Mouse (Mus musculus): Measurements from ENCODE around the gene Pomc. TPM values are rescaled to one million over a fixed set of nuclear protein-coding genes. Genes with fewer than 3 reads are reported as not detected.
A peak's percentile ranks its signal among the peaks of the same experiment; 100 is the strongest.
"Not testable (repeated sequence)": the region's sequence is repeated elsewhere in the genome, so short reads cannot be mapped to it uniquely, and the experiment has no call there.

The Pomc gene
- polyA plus RNA-seq, 1 experiment from 2014 or later, result 3.1 TPM

DNA sequence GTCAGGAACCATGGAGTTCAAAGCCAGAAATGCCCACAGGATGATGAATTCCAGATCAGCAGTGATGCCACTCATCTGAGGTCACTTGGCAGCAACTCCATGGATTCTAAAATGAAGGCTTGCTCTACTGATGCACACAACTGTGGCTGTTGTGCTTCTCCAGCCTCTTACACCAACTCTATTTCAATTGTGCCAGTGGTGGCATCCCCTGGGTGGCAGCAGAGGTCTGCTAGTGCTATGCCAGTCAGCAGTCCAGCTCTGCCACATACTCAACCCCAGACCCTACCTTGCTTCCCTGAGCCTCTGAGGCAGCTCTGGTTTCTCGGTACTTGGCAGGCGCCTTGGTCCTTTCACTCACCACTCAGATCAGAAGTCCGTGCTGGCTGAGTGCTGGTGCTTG is 25.9 kb upstream of the Pomc start:
- WGBS, result 61% methylated on average over 3 of the region's 3 CpGs
- Histone ChIP-seq H3K9ac (no peak overlapping the region), H3K4me3 (no peak overlapping the region), H3K4me1 (no peaks in the 10 kb centered on the region), H3K27me3 (no peaks in the 10 kb centered on the region), H3K4me2 (no peak overlapping the region), H3K36me3 (no peaks in the 10 kb centered on the region), H3K9me3 (no peaks in the 10 kb centered on the region), H3K27ac (no peak overlapping the region)
- no peak for ATAC-seq (ENCODE audit: borderline replicate concordance, extremely low read depth, low FRiP score, low TSS enrichment)

- not testable (repeated sequence) for H3K27me3 ChIP-seq; H3K36me3 ChIP-seq; H3K27ac ChIP-seq; H3K4me3 ChIP-seq; H3K9me3 ChIP-seq; H3K4me1 ChIP-seq; H3K4me2 ChIP-seq; ATAC-seq (ENCODE audit: borderline replicate concordance, extremely low read depth, low FRiP score, low TSS enrichment); H3K9ac ChIP-seq
- WGBS, result 80% methylated on average over 36 of the region's 47 CpGs
These were observed 24.5 kb upstream of the Pomc start for GRCm38 (mm10) chr12:3930090-3930865.

- no peaks in the 10 kb centered on the region for H3K36me3 ChIP-seq
- no peak overlapping the region for H3K4me2 ChIP-seq
- no peaks in the 10 kb centered on the region for H3K27me3 ChIP-seq
- H3K27ac ChIP-seq, result no peak overlapping the region
- no peak for ATAC-seq (ENCODE audit: borderline replicate concordance, extremely low read depth, low FRiP score, low TSS enrichment)
- no peaks in the 10 kb centered on the region for H3K9me3 ChIP-seq
- 40% methylated on average over 11 of the region's 11 CpGs for WGBS
- no peak overlapping the region for H3K4me3 ChIP-seq
- H3K9ac ChIP-seq, result no peak overlapping the region
- no peaks in the 10 kb centered on the region for H3K4me1 ChIP-seq
These were observed 12.7 kb upstream of the Pomc start for GRCm38 (mm10) chr12:3942026-3942425.

- H3K36me3 ChIP-seq, result no peaks in the 10 kb centered on the region
- no peaks in the 10 kb centered on the region for H3K4me1 ChIP-seq
- no peak overlapping the region for H3K4me3 ChIP-seq
- 57% methylated on average over 4 of the region's 4 CpGs for WGBS
- no peak overlapping the region for H3K4me2 ChIP-seq
- no peaks in the 10 kb centered on the region for H3K9me3 ChIP-seq
- no peak for ATAC-seq (ENCODE audit: borderline replicate concordance, extremely low read depth, low FRiP score, low TSS enrichment)
- H3K27me3 ChIP-seq, result no peaks in the 10 kb centered on the region
- H3K27ac ChIP-seq, result no peak overlapping the region
- no peak overlapping the region for H3K9ac ChIP-seq
These were observed 10.2 kb upstream of the Pomc start for GRCm38 (mm10) chr12:3944454-3945073.

DNA sequence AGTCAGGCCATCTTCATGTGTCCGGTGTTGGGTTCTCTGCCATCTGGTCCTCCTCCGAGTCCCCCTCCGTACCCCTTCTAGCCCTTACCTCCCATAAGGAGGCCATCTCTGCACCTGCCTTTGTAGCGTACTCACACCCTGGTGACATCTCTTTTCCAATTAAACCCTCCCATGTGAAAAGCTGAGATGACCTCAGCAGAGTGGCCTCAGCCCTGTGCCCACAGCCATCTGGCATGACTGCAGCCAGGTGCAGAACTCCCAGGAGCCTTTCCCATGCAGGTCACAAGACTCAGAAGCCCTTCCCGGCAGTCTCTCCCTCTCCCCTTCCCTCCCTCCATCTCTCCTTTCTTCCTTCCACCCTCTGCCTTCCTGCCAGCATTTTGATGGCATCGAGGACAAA is 7.2 kb upstream of the Pomc start:
- no peak for ATAC-seq (ENCODE audit: borderline replicate concordance, extremely low read depth, low FRiP score, low TSS enrichment)
- 67% methylated on average over 6 of the region's 6 CpGs for WGBS

GRCm38 (mm10) chr12:3955371-3955770 is 620 bp downstream of the Pomc start:
- Histone ChIP-seq H3K4me2 (no peak overlapping the region), H3K27me3 (peaks cover 15% of the 10 kb centered on the region), H3K27ac (no peak overlapping the region), H3K36me3 (no peaks in the 10 kb centered on the region), H3K4me3 (no peak overlapping the region), H3K9me3 (no peaks in the 10 kb centered on the region), H3K9ac (no peak overlapping the region), H3K4me1 (peaks cover 4% of the 10 kb centered on the region)
- ATAC-seq (ENCODE audit: borderline replicate concordance, extremely low read depth, low FRiP score, low TSS enrichment), result no peak
- WGBS, result 30% methylated on average over 10 of the region's 10 CpGs

More for the DNA sequence above, 7.2 kb upstream of the Pomc start:
- H3K27me3 ChIP-seq, result no peaks in the 10 kb centered on the region
- no peaks in the 10 kb centered on the region for H3K36me3 ChIP-seq
- no peak overlapping the region for H3K4me2 ChIP-seq
- no peak overlapping the region for H3K9ac ChIP-seq
- no peaks in the 10 kb centered on the region for H3K9me3 ChIP-seq
- no peak overlapping the region for H3K4me3 ChIP-seq
- no peak overlapping the region for H3K27ac ChIP-seq
- H3K4me1 ChIP-seq, result no peaks in the 10 kb centered on the region

GRCm38 (mm10) chr12:3956351-3956750 is 1.6 kb downstream of the Pomc start:
- no peak for ATAC-seq (ENCODE audit: borderline replicate concordance, extremely low read depth, low FRiP score, low TSS enrichment)
- Histone ChIP-seq H3K9me3 (no peaks in the 10 kb centered on the region), H3K4me1 (peaks cover 8% of the 10 kb centered on the region), H3K36me3 (no peaks in the 10 kb centered on the region), H3K27me3 (peaks cover 15% of the 10 kb centered on the region), H3K4me3 (no peak overlapping the region), H3K27ac (no peak overlapping the region), H3K9ac (no peak overlapping the region), H3K4me2 (no peak overlapping the region)
- 15% methylated on average over 3 of the region's 3 CpGs for WGBS

DNA sequence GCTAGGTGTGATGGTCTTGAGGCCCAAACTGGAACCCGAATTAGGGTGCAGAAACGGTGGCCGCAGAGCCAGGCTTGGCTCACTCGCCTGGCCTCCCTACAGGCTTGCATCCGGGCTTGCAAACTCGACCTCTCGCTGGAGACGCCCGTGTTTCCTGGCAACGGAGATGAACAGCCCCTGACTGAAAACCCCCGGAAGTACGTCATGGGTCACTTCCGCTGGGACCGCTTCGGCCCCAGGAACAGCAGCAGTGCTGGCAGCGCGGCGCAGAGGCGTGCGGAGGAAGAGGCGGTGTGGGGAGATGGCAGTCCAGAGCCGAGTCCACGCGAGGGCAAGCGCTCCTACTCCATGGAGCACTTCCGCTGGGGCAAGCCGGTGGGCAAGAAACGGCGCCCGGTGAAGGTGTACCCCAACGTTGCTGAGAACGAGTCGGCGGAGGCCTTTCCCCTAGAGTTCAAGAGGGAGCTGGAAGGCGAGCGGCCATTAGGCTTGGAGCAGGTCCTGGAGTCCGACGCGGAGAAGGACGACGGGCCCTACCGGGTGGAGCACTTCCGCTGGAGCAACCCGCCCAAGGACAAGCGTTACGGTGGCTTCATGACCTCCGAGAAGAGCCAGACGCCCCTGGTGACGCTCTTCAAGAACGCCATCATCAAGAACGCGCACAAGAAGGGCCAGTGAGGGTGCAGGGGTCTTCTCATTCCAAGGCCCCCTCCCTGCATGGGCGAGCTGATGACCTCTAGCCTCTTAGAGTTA is 5.2 kb downstream of the Pomc start:
- H3K36me3 ChIP-seq, result no peaks in the 10 kb centered on the region
- H3K27ac ChIP-seq, result peak overlapping the region; percentile 90
- peak; percentile 93 for ATAC-seq (ENCODE audit: borderline replicate concordance, extremely low read depth, low FRiP score, low TSS enrichment)
- H3K9me3 ChIP-seq, result no peaks in the 10 kb centered on the region
- peaks cover 3% of the 10 kb centered on the region for H3K27me3 ChIP-seq
- peak overlapping the region; percentile 70 for H3K4me3 ChIP-seq
- H3K4me1 ChIP-seq, result peaks cover 8% of the 10 kb centered on the region
- peak overlapping the region; percentile 92 for H3K4me2 ChIP-seq
- H3K9ac ChIP-seq, result peak overlapping the region; percentile 75
- WGBS, result 2% methylated on average over 53 of the region's 53 CpGs

- Histone ChIP-seq H3K9ac (no peak overlapping the region), H3K27ac (peak overlapping the region; percentile 90; the same call in 1 of the 2 replicates), H3K4me3 (peak overlapping the region; percentile 70), H3K36me3 (no peaks in the 10 kb centered on the region), H3K4me2 (peak overlapping the region; percentile 92), H3K4me1 (peaks cover 8% of the 10 kb centered on the region), H3K27me3 (no peaks in the 10 kb centered on the region), H3K9me3 (no peaks in the 10 kb centered on the region)
- 39% methylated on average over 4 of the region's 4 CpGs for WGBS
- ATAC-seq (ENCODE audit: borderline replicate concordance, extremely low read depth, low FRiP score, low TSS enrichment), result no peak
These were observed 5.8 kb downstream of the Pomc start for GRCm38 (mm10) chr12:3960553-3960952.

DNA sequence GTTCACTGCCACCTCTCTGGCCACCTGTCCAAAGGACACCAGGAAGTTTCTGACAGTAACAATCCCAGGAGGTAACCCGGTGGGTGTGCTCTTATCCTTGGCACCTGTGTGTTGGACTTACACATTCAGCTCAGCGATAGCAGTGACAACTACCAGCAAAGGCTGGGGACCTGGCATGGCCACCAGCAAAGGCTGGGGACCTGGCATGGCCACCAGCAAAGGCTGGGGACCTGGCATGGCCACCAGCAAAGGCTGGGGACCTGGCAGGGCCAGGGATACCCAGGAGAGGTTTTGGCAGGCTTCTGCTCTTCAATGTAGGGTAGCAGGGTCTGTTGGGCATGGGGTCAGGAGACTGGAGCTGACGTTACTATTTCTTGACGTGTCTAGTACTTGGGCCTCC is 12.4 kb downstream of the Pomc start:
- H3K27me3 ChIP-seq, result no peaks in the 10 kb centered on the region
- H3K9me3 ChIP-seq, result no peaks in the 10 kb centered on the region
- WGBS, result 86% methylated on average over 4 of the region's 4 CpGs
- no peak overlapping the region for H3K9ac ChIP-seq
- no peaks in the 10 kb centered on the region for H3K4me1 ChIP-seq
- H3K36me3 ChIP-seq, result no peaks in the 10 kb centered on the region
- ATAC-seq (ENCODE audit: borderline replicate concordance, extremely low read depth, low FRiP score, low TSS enrichment), result no peak
- H3K4me2 ChIP-seq, result no peak overlapping the region
- H3K4me3 ChIP-seq, result no peak overlapping the region
- H3K27ac ChIP-seq, result no peak overlapping the region

- Histone ChIP-seq H3K4me3 (no peak overlapping the region), H3K36me3 (no peaks in the 10 kb centered on the region), H3K4me1 (no peaks in the 10 kb centered on the region), H3K4me2 (no peak overlapping the region), H3K9me3 (no peaks in the 10 kb centered on the region), H3K27me3 (no peaks in the 10 kb centered on the region), H3K9ac (no peak overlapping the region), H3K27ac (no peak overlapping the region)
- no peak for ATAC-seq (ENCODE audit: borderline replicate concordance, extremely low read depth, low FRiP score, low TSS enrichment)
- 62% methylated on average over 9 of the region's 9 CpGs for WGBS
These were observed 13.6 kb downstream of the Pomc start for GRCm38 (mm10) chr12:3968380-3968779.

DNA sequence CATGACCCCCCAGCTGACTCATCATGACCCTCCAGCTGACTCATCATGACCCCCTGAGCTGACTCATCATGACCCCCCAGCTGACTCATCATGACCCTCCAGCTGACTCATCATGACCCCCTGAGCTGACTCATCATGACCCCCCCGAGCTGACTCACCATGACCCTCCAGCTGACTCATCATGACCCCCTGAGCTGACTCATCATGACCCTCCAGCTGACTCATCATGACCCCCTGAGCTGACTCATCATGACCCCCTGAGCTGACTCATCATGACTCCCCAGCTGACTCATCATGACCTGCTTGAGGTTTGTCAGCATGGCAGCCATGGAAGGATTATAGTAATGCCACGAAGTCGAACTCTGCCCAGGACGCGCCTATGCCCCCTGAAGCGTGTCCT is 18.4 kb downstream of the Pomc start:
- not testable (repeated sequence) for H3K4me2 ChIP-seq; H3K27ac ChIP-seq; H3K27me3 ChIP-seq; H3K9ac ChIP-seq; H3K36me3 ChIP-seq; H3K9me3 ChIP-seq; ATAC-seq (ENCODE audit: borderline replicate concordance, extremely low read depth, low FRiP score, low TSS enrichment); H3K4me3 ChIP-seq; H3K4me1 ChIP-seq
- WGBS, result 92% methylated on average over 6 of the region's 6 CpGs

Data from lung, embryonic 15.5 days (tissue).